Mouse (Mus musculus) layer of hippocampus, postnatal 10 days (tissue): ENCODE measurements at regions not wholly inside any gene's neighbourhood (a gene's known extent, or its start where the extent isn't known, plus 50 kb on each side); places are given as distances from the start of the nearest gene placed in this dataset.
"Not testable (repeated sequence)": the region's sequence is repeated elsewhere in the genome, so short reads cannot be mapped to it uniquely, and the experiment has no call there.

Source experiments
- DNase-seq, 2 experiments: peaks; one replicate each; pipeline ENCODE4 v3.0.0; 2021; ENCODE audit warnings: low spot score in 2 of 2

DNA sequence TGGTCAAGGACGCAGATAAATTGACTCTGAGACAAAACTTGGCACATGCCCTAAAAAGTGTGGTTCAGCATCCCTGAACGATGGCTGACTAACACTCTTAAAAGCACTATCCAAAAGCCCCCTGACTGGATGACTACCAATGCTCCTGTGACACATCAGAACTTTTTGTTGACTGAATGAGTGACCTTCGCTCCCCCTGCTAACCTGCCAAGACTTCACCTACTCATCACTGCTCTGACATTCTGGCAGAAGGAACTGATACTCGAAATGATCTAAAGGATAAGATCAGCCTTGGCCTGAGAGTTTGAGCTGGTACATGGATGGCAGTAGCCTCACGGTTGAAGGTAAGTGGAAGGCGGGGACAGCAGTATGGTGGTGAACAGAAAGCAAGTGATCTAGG is 62.4 kb upstream of the Tgm3 start:
- DNase-seq: not testable (repeated sequence)

DNA sequence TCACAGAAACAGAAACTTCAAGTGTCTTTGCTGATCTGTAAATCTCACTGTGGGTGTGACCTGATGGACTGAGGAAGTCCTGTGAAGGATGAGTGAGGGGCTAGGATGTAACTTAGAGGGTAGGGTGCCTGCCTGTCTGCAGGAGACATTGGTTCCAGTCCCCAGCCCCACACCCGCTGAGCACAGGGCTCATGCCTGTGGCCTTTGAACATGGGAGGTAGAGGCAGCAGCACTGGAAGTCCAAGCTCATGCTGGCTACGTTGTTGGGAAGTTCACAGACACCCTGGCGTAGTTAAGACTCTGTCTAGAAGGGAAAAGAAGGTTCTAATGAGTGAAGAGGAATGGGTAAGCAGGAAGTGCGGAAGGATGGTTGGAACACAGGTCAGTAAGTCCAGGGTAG is 59.7 kb upstream of the Tgm3 start:
- DNase-seq: no peak

DNA sequence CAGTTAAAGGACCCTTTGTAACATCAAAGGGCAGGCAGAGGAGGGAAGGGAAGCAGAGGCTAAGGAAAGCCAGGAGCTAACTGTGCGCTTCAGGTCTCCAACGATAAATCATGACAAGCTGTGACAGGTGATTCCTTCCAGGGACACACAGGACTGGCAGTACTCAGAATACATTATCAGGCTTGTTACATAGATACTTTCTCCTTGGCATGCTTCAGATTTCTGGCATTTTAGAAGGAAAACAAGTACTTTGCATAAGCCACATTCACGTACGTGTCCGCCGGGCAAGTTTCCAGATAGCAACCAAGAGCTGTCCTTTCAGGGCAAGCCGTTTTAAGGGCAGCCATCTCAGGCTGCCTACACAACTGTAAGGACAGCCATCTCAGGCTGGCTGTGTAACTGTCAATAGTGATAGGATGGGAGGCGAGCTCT is 56.9 kb upstream of the Tgm3 start:
- no peak for DNase-seq

DNA sequence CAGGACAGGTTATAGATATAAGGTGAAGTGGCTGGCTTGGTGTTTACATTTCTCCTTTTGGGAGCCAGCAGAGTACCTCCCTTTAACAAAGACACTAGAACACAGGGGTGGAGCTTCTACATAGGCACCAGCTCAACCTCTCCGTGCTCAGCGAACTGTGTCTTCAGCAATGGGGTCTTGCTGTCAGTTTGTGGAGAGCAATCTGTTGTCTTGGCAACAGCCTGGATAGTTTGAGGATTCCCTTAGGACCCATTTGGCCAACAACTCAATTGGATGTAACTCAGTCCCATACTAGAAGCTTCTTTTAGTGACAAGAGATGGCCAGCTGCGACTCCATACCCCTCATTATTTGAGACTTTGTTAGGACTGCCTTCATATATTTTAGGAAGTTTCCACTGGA is 54.0 kb upstream of the Tgm3 start:
- DNase-seq: no peak

- DNase-seq: peak in 1 of 2 experiments; percentile 19
These were observed 51.8 kb upstream of the Tgm3 start for GRCm38 (mm10) chr2:129960364-129960763.

- DNase-seq: no peak
These were observed 50.6 kb upstream of the Tgm3 start for GRCm38 (mm10) chr2:129961522-129961921.
